Mouse (Mus musculus) heart, postnatal 0 days (tissue): ENCODE measurements around the gene Rab4b.

Experiments used
- CTCF ChIP-seq: IDR thresholded peaks from 2 replicates; pipeline ENCODE4 v1.5.1; 2016; ENCODE audit warnings: antibody characterized with exemption, control low read depth, low read depth
- EP300 ChIP-seq: IDR thresholded peaks from 2 replicates; pipeline ENCODE4 v1.6.1; 2016; ENCODE audit warnings: antibody characterized with exemption, low read depth

DNA sequence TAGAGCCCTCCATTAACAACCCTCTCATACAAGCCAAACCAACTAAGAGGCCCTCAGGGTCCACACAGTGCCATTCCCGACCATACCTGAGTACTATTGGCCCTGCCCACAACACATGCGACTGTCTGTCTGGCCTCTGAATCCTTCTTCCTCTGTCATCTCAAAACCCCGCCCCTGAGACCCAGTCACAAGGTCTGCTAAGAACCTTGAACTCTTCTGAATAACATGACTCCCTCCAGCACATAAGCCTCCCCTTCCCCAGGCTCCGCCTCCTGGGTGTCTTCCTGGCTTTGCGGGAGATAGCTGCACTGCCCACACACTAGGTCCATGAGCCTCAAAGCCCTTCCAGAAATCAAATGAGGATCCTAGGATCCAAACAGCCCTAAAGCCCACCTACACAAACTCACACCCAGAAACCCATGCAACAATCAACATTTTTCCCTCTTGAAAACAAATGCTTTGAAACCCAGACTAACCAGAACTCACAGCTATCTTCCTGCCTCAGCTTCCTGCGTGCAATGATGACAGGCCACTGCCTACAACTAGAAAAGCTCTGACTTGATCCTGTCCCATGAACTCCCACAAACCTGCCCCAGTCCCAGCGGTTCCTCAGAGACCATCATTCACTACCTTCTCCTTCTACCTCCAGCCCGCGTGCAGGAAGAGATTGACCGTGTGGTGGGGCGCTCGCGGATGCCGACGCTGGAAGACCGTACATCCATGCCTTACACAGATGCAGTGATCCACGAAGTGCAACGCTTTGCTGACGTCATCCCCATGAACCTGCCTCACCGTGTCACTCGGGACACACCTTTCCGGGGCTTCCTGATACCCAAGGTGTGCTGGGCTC, 48.0 kb downstream of the Rab4b start:
- TF ChIP-seq CTCF: no peak
- no peak for TF ChIP-seq EP300
